Comparison of ENCODE assay signal across 27 mouse cellular contexts in genomic region chr12:86106086-86106485, GRCm38 (mm10). TPM values are rescaled to one million over a fixed set of nuclear protein-coding genes. Genes with fewer than 3 reads are reported as not detected.
DNase-seq lines count a peak whose midpoint lies in the region; ATAC-seq and TF ChIP-seq lines count a peak whose summit lies in the region.
"Had no signal": no experiment of that assay in that cellular context is flagged by ENCODE, and none has a peak within 500 bp of the region (broad histone marks: within the 10 kb centered on the region; RNA-seq: fewer than 3 reads in every experiment).

No protein-coding gene starts in this region.

- TF ChIP-seq POLR2A in olfactory bulb, adult 2 months (IDR thresholded peaks at IDR 0.05; ENCODE audit: insufficient read depth, low read depth, low read length): no peak

- 91% methylated on average over 9 of the region's 9 CpGs for WGBS in heart, embryonic 10.5 days
- 95% methylated on average over 9 of the region's 9 CpGs for WGBS in midbrain, embryonic 11.5 days
- WGBS in midbrain, embryonic 14.5 days: 92% methylated on average over 9 of the region's 9 CpGs
- WGBS in olfactory bulb, adult 2 months: 53% methylated on average over 9 of the region's 9 CpGs
- 90% methylated on average over 9 of the region's 9 CpGs for WGBS in forebrain, embryonic 16.5 days

- H3K27me3 ChIP-seq in heart, embryonic 10.5 days (ENCODE audit: insufficient read depth, poor library complexity, severe bottlenecking): no peaks in the 10 kb centered on the region
- H3K27me3 ChIP-seq in midbrain, embryonic 11.5 days (ENCODE audit: control insufficient read depth, insufficient read depth, low read length): no peaks in the 10 kb centered on the region
- no peaks in the 10 kb centered on the region for H3K27me3 ChIP-seq in midbrain, embryonic 14.5 days (ENCODE audit: control insufficient read depth, insufficient read depth, low read length)
- no peaks in the 10 kb centered on the region for H3K27me3 ChIP-seq in forebrain, embryonic 16.5 days (replicated peaks; ENCODE audit: control insufficient read depth, insufficient read depth, low read length)
- H3K27me3 ChIP-seq: embryonic facial prominence, embryonic 13.5 days; forebrain, embryonic 15.5 days; heart, embryonic 12.5 days; heart, embryonic 15.5 days; Patski had no signal

- H3K4me1 ChIP-seq in heart, embryonic 10.5 days: peaks cover 48% of the 10 kb centered on the region
- H3K4me1 ChIP-seq in midbrain, embryonic 11.5 days (ENCODE audit: control insufficient read depth, insufficient read depth, low read length): peaks cover 15% of the 10 kb centered on the region
- H3K4me1 ChIP-seq in midbrain, embryonic 14.5 days (ENCODE audit: control insufficient read depth, insufficient read depth, low read length): peaks cover 22% of the 10 kb centered on the region
- peaks cover 39% of the 10 kb centered on the region for H3K4me1 ChIP-seq in olfactory bulb, adult 2 months (ENCODE audit: control insufficient read depth, insufficient read depth, low read length)
- H3K4me1 ChIP-seq in forebrain, embryonic 16.5 days (replicated peaks; ENCODE audit: control insufficient read depth, insufficient read depth, low read length): peaks cover 11% of the 10 kb centered on the region

- intact Hi-C loops in heart, postnatal 36 days (cut with DNase I): no loop called here

- H3K4me3 ChIP-seq in heart, embryonic 10.5 days: no peak overlapping the region
- no peak overlapping the region for H3K4me3 ChIP-seq in midbrain, embryonic 11.5 days (ENCODE audit: low read depth, low read length)
- H3K4me3 ChIP-seq in midbrain, embryonic 14.5 days (replicated peaks; ENCODE audit: low read depth, low read length): no peak overlapping the region
- H3K4me3 ChIP-seq in olfactory bulb, adult 2 months (ENCODE audit: insufficient read depth, low read depth, low read length): no peak overlapping the region
- H3K4me3 ChIP-seq in forebrain, embryonic 16.5 days (replicated peaks; ENCODE audit: low read length): no peak overlapping the region
- H3K4me3 ChIP-seq: embryonic facial prominence, embryonic 10.5 days; embryonic facial prominence, embryonic 13.5 days; erythroblast, embryonic 14.5 days; forebrain, embryonic 12.5 days; forebrain, embryonic 15.5 days; gastrocnemius, adult 2 months; heart, embryonic 12.5 days; heart, embryonic 15.5 days had no signal

- no peaks in the 10 kb centered on the region for H3K9me3 ChIP-seq in heart, embryonic 10.5 days
- H3K9me3 ChIP-seq in midbrain, embryonic 11.5 days (ENCODE audit: control insufficient read depth, low read length): no peaks in the 10 kb centered on the region
- no peaks in the 10 kb centered on the region for H3K9me3 ChIP-seq in midbrain, embryonic 14.5 days (ENCODE audit: control insufficient read depth, low read length)
- H3K9me3 ChIP-seq in forebrain, embryonic 16.5 days (ENCODE audit: control insufficient read depth, low read length): no peaks in the 10 kb centered on the region
- H3K9me3 ChIP-seq: embryonic facial prominence, embryonic 10.5 days; embryonic facial prominence, embryonic 13.5 days; forebrain, embryonic 12.5 days; forebrain, embryonic 15.5 days; heart, embryonic 12.5 days; heart, embryonic 15.5 days had no signal

- no peak for DNase-seq in heart, embryonic 10.5 days (ENCODE audit: low spot score)
- no peak for DNase-seq in heart, postnatal 36 days
- DNase-seq in midbrain, embryonic 11.5 days (ENCODE audit: low spot score, missing footprints): peak; percentile 47
- DNase-seq in midbrain, embryonic 14.5 days: no peak
- DNase-seq: adrenal gland, postnatal 10 days; adrenal gland, postnatal 36 days; cerebellum, adult 11 months; cerebellum, adult 2 months; cerebellum, adult 9-11 months; cerebellum, postnatal 25 days; embryo, embryonic 11 days; gastrocnemius, adult 2 months; gastrocnemius, postnatal 14 days; heart, adult 11 months; heart, postnatal 10 days; heart, postnatal 4 days had no signal

- H3K4me2 ChIP-seq in midbrain, embryonic 11.5 days: no peak overlapping the region
- H3K4me2 ChIP-seq in midbrain, embryonic 14.5 days (ENCODE audit: low read length): no peak overlapping the region
- no peak overlapping the region for H3K4me2 ChIP-seq in forebrain, embryonic 16.5 days (ENCODE audit: low read length)
- H3K4me2 ChIP-seq: embryonic facial prominence, embryonic 13.5 days; forebrain, embryonic 12.5 days; forebrain, embryonic 15.5 days; heart, embryonic 12.5 days; heart, embryonic 15.5 days; hindbrain, embryonic 14.5 days had no signal

- peaks cover 10% of the 10 kb centered on the region; the same call in 1 of the 2 replicates for H3K36me3 ChIP-seq in heart, embryonic 10.5 days
- no peaks in the 10 kb centered on the region for H3K36me3 ChIP-seq in midbrain, embryonic 11.5 days (ENCODE audit: control insufficient read depth, insufficient read depth, low read length)
- no peaks in the 10 kb centered on the region for H3K36me3 ChIP-seq in midbrain, embryonic 14.5 days (ENCODE audit: control insufficient read depth, insufficient read depth, low read length)
- no peaks in the 10 kb centered on the region for H3K36me3 ChIP-seq in forebrain, embryonic 16.5 days (ENCODE audit: control insufficient read depth, insufficient read depth)
- H3K36me3 ChIP-seq: forebrain, embryonic 12.5 days; forebrain, embryonic 15.5 days; heart, embryonic 15.5 days had no signal

- ATAC-seq in midbrain, embryonic 11.5 days (ENCODE audit: low FRiP score): no peak
- ATAC-seq in midbrain, embryonic 14.5 days (ENCODE audit: low FRiP score, low TSS enrichment): no peak
- no peak for ATAC-seq in forebrain, embryonic 16.5 days
- ATAC-seq: forebrain, embryonic 15.5 days; Patski had no signal

- H3K27ac ChIP-seq in heart, embryonic 10.5 days: peak overlapping the region; percentile 94
- no peak overlapping the region for H3K27ac ChIP-seq in midbrain, embryonic 11.5 days (ENCODE audit: low read depth, low read length)
- no peak overlapping the region for H3K27ac ChIP-seq in midbrain, embryonic 14.5 days (replicated peaks; ENCODE audit: low read depth, low read length)
- peak overlapping the region; percentile 31; the same call in 1 of the 2 replicates for H3K27ac ChIP-seq in olfactory bulb, adult 2 months (ENCODE audit: insufficient read depth, low read depth, low read length)
- H3K27ac ChIP-seq in forebrain, embryonic 16.5 days (ENCODE audit: low read length): no peak overlapping the region
- H3K27ac ChIP-seq: embryonic facial prominence, embryonic 10.5 days; embryonic facial prominence, embryonic 13.5 days; forebrain, embryonic 12.5 days; forebrain, embryonic 15.5 days; hindbrain, embryonic 14.5 days had no signal

- no peak overlapping the region for H3K9ac ChIP-seq in midbrain, embryonic 11.5 days (ENCODE audit: low read length)
- H3K9ac ChIP-seq in midbrain, embryonic 14.5 days (replicated peaks; ENCODE audit: low read length): no peak overlapping the region
- no peak overlapping the region for H3K9ac ChIP-seq in forebrain, embryonic 16.5 days (replicated peaks; ENCODE audit: low read depth, low read length)
- H3K9ac ChIP-seq: embryonic facial prominence, embryonic 13.5 days; forebrain, embryonic 12.5 days; forebrain, embryonic 15.5 days; heart, embryonic 15.5 days; hindbrain, embryonic 14.5 days had no signal

- no peak for TF ChIP-seq CTCF in olfactory bulb, adult 2 months (IDR thresholded peaks at IDR 0.05; ENCODE audit: insufficient read depth, low read depth, low read length)

RNA-seq across cellular contexts. Expression of gene Ift43, which starts 23.7 kb away (rescaled TPM):
- 104 and 114 TPM in 2 replicates for polyA plus RNA-seq in heart, embryonic 10.5 days (2016; fragmentation: Nextera tagmentation; extraction: Ambion mirVana)
- total RNA-seq in heart, postnatal 36 days (2021): 10 to 100 TPM; 25.4 to 26.0 TPM
- 89.8 and 95.4 TPM in 2 replicates for polyA plus RNA-seq in midbrain, embryonic 11.5 days (2014; fragmentation: Nextera tagmentation; extraction: Ambion mirVana)
- polyA plus RNA-seq in midbrain, embryonic 14.5 days (2014; fragmentation: Nextera tagmentation; extraction: Ambion mirVana): 51.6 and 57.5 TPM in 2 replicates
- polyA plus RNA-seq in olfactory bulb, adult 2 months (2012; ENCODE audit: insufficient read depth, insufficient read length, low replicate concordance, missing spikeins): not detected in 2 replicates
- 59.9 and 67.0 TPM in 2 replicates for polyA plus RNA-seq in forebrain, embryonic 16.5 days (2015; fragmentation: Nextera tagmentation; extraction: Ambion mirVana)
- polyA plus RNA-seq: erythroblast, embryonic 14.5 days had no signal

RNA-seq across cellular contexts. Expression of gene Tgfb3, which starts 27.2 kb away (rescaled TPM):
- polyA plus RNA-seq in heart, embryonic 10.5 days (2016; fragmentation: Nextera tagmentation; extraction: Ambion mirVana): 13.0 and 15.3 TPM in 2 replicates
- 10 to 100 TPM; 14.4 to 15.2 TPM for total RNA-seq in heart, postnatal 36 days (2021)
- polyA plus RNA-seq in midbrain, embryonic 11.5 days (2014; fragmentation: Nextera tagmentation; extraction: Ambion mirVana): 3.5 and 4.6 TPM in 2 replicates
- polyA plus RNA-seq in midbrain, embryonic 14.5 days (2014; fragmentation: Nextera tagmentation; extraction: Ambion mirVana): 1.3 and 2.1 TPM in 2 replicates
- not detected in 2 replicates for polyA plus RNA-seq in olfactory bulb, adult 2 months (2012; ENCODE audit: insufficient read depth, insufficient read length, low replicate concordance, missing spikeins)
- polyA plus RNA-seq in forebrain, embryonic 16.5 days (2015; fragmentation: Nextera tagmentation; extraction: Ambion mirVana): 7.2 and 9.1 TPM in 2 replicates
- polyA plus RNA-seq: erythroblast, embryonic 14.5 days had no signal

Comparison
In these comparisons a context has a peak if more than half of its experiments do, and no peak if none do; other contexts are left out.
1. H3K27ac ChIP-seq: peak in heart, embryonic 10.5 days (single experiment) and olfactory bulb, adult 2 months (single experiment); none in midbrain, embryonic 11.5 days (single experiment), midbrain, embryonic 14.5 days (single experiment) and forebrain, embryonic 16.5 days (single experiment).
2. RNA of gene Ift43, which starts 23.7 kb away (polyA plus RNA-seq): 104 to 114 TPM in heart, embryonic 10.5 days, 89.8 to 95.4 TPM in midbrain, embryonic 11.5 days, 59.9 to 67.0 TPM in forebrain, embryonic 16.5 days and 51.6 to 57.5 TPM in midbrain, embryonic 14.5 days; not detected in olfactory bulb, adult 2 months; every median in the first group is over 10 times any median in the second.